7 mouse cellular contexts compared by ENCODE assay signal in genomic region chr1:133492291-133492985, GRCm38 (mm10).
DNase-seq lines count a peak whose midpoint lies in the region; ATAC-seq lines count a peak whose summit lies in the region.

No protein-coding gene starts in this region.

- 4% methylated on average over 11 of the region's 11 CpGs for WGBS in embryonic facial prominence, embryonic 11.5 days
- 7% methylated on average over 11 of the region's 11 CpGs for WGBS in heart, embryonic 15.5 days
- WGBS in liver, embryonic 16.5 days (ENCODE audit: insufficient replicate concordance), result 8% methylated on average over 11 of the region's 11 CpGs
- WGBS in neural tube, embryonic 15.5 days, result 2% methylated on average over 11 of the region's 11 CpGs

- peak overlapping the region; percentile 77 for H3K4me2 ChIP-seq in embryonic facial prominence, embryonic 11.5 days (ENCODE audit: low read depth, low read length)
- peak overlapping the region; percentile 83 for H3K4me2 ChIP-seq in heart, embryonic 15.5 days
- H3K4me2 ChIP-seq in liver, embryonic 16.5 days (ENCODE audit: low read depth, low read length), result peak overlapping the region; percentile 63
- H3K4me2 ChIP-seq in neural tube, embryonic 15.5 days, result peak overlapping the region; percentile 77

- peak; percentile 84 for ATAC-seq in embryonic facial prominence, embryonic 11.5 days (replicated peaks; ENCODE audit: insufficient number of reproducible peaks, low FRiP score, low TSS enrichment, low read depth)
- peak; percentile 65 for ATAC-seq in heart, embryonic 15.5 days (replicated peaks; ENCODE audit: insufficient number of reproducible peaks, insufficient read depth, low FRiP score, low read depth)
- ATAC-seq in liver, embryonic 16.5 days (ENCODE audit: low read depth), result no peak; the same call in 1 of the 2 replicates
- peak; percentile 75 for ATAC-seq in neural tube, embryonic 15.5 days (ENCODE audit: low FRiP score)

- H3K36me3 ChIP-seq in embryonic facial prominence, embryonic 11.5 days (replicated peaks; ENCODE audit: control insufficient read depth, insufficient read depth, low read depth, low read length), result no peaks in the 10 kb centered on the region
- H3K36me3 ChIP-seq in heart, embryonic 15.5 days, result no peaks in the 10 kb centered on the region
- H3K36me3 ChIP-seq in liver, embryonic 16.5 days (ENCODE audit: control insufficient read depth, insufficient read depth), result no peaks in the 10 kb centered on the region
- no peaks in the 10 kb centered on the region for H3K36me3 ChIP-seq in neural tube, embryonic 15.5 days

- H3K9ac ChIP-seq in embryonic facial prominence, embryonic 11.5 days (replicated peaks; ENCODE audit: low read length), result peak overlapping the region; percentile 63
- H3K9ac ChIP-seq in heart, embryonic 15.5 days, result peak overlapping the region; percentile 64
- H3K9ac ChIP-seq in liver, embryonic 16.5 days (ENCODE audit: low read depth, low read length), result peak overlapping the region; percentile 44; the same call in 1 of the 2 replicates
- H3K9ac ChIP-seq in neural tube, embryonic 15.5 days (replicated peaks), result peak overlapping the region; percentile 51

- 0 out of 2 replicates have a peak, but pooled peaks cover 2% of the 10 kb centered on the region for H3K4me1 ChIP-seq in embryonic facial prominence, embryonic 11.5 days (ENCODE audit: control insufficient read depth, insufficient read depth, low read length)
- peaks cover 25% of the 10 kb centered on the region for H3K4me1 ChIP-seq in heart, embryonic 15.5 days (replicated peaks)
- H3K4me1 ChIP-seq in liver, embryonic 16.5 days (ENCODE audit: control insufficient read depth, low read depth, low read length), result peaks cover 4% of the 10 kb centered on the region; the same call in 1 of the 2 replicates
- H3K4me1 ChIP-seq in neural tube, embryonic 15.5 days, result peaks cover 24% of the 10 kb centered on the region

- H3K4me3 ChIP-seq in embryonic facial prominence, embryonic 11.5 days (ENCODE audit: low read depth, low read length), result peak overlapping the region; percentile 22
- H3K4me3 ChIP-seq in heart, embryonic 15.5 days, result peak overlapping the region; percentile 47
- peak overlapping the region; percentile 46 for H3K4me3 ChIP-seq in liver, embryonic 16.5 days (ENCODE audit: low read depth, low read length)
- peak overlapping the region; percentile 34 for H3K4me3 ChIP-seq in neural tube, embryonic 15.5 days (replicated peaks)

- H3K9me3 ChIP-seq in embryonic facial prominence, embryonic 11.5 days (replicated peaks; ENCODE audit: control insufficient read depth, low read length), result no peaks in the 10 kb centered on the region
- no peaks in the 10 kb centered on the region for H3K9me3 ChIP-seq in heart, embryonic 15.5 days (replicated peaks)
- H3K9me3 ChIP-seq in liver, embryonic 16.5 days (replicated peaks; ENCODE audit: control insufficient read depth, low read length), result no peaks in the 10 kb centered on the region
- no peaks in the 10 kb centered on the region for H3K9me3 ChIP-seq in neural tube, embryonic 15.5 days (replicated peaks)

- H3K27ac ChIP-seq in embryonic facial prominence, embryonic 11.5 days (replicated peaks; ENCODE audit: low read depth, low read length), result peak overlapping the region; percentile 89
- H3K27ac ChIP-seq in heart, embryonic 15.5 days, result peak overlapping the region; percentile 81
- no peak overlapping the region for H3K27ac ChIP-seq in liver, embryonic 16.5 days (ENCODE audit: low read length)
- peak overlapping the region; percentile 81 for H3K27ac ChIP-seq in neural tube, embryonic 15.5 days (replicated peaks)

- H3K27me3 ChIP-seq in embryonic facial prominence, embryonic 11.5 days (ENCODE audit: control insufficient read depth, insufficient read depth, low read length), result no peaks in the 10 kb centered on the region
- H3K27me3 ChIP-seq in heart, embryonic 15.5 days, result no peaks in the 10 kb centered on the region
- peaks cover 2% of the 10 kb centered on the region; the same call in 1 of the 2 replicates for H3K27me3 ChIP-seq in liver, embryonic 16.5 days (ENCODE audit: control insufficient read depth, insufficient read depth, low read depth, low read length)
- no peaks in the 10 kb centered on the region for H3K27me3 ChIP-seq in neural tube, embryonic 15.5 days (replicated peaks)

- DNase-seq in adrenal gland, postnatal 14 days, result peak; percentile 26
- DNase-seq in embryonic facial prominence, embryonic 11.5 days (ENCODE audit: low spot score), result peak; percentile 62
- DNase-seq in layer of hippocampus, adult 9-10 months (ENCODE audit: low spot score), result peak; percentile 15
- no peak for DNase-seq in T-cell, adult 2 months (ENCODE audit: low spot score)
